Mouse (Mus musculus) liver, embryonic 13.5 days (tissue): Measurements from ENCODE around the gene Palb2. TPM values are rescaled to one million over a fixed set of nuclear protein-coding genes. Genes with fewer than 3 reads are reported as not detected.
"Not testable (repeated sequence)": the region's sequence is repeated elsewhere in the genome, so short reads cannot be mapped to it uniquely, and the experiment has no call there.

Source experiments
- ATAC-seq: fragments of 200-750 bp; cut with Nextera tagmentation; 2 replicates; pipeline ENCODE4 v1.8.0; 2017; ENCODE audit warnings: low read depth, mild to moderate bottlenecking, moderate number of reproducible peaks, moderate library complexity
- DNase-seq: peaks from one replicate; pipeline ENCODE4 v3.0.0; 2022
- H3K27ac ChIP-seq: fragments of 300-500 bp; sonication (generic); 2 replicates; pipeline ENCODE4 v1.5.1; 2015; ENCODE audit warnings: moderate library complexity, mild to moderate bottlenecking, inconsistent platforms
- H3K27me3 ChIP-seq: fragments of 300-500 bp; sonication (generic); 2 replicates; pipeline ENCODE4 v1.6.1; 2015; ENCODE audit warnings: mild to moderate bottlenecking, inconsistent platforms
- H3K36me3 ChIP-seq: fragments of 300-500 bp; sonication (generic); 2 replicates; pipeline ENCODE4 v1.6.1; 2015; ENCODE audit warnings: mild to moderate bottlenecking, inconsistent platforms
- H3K4me1 ChIP-seq: fragments of 300-500 bp; sonication (generic); replicated peaks from 2 replicates; pipeline ENCODE4 v1.6.1; 2015; ENCODE audit warnings: inconsistent platforms
- H3K4me2 ChIP-seq: fragments of 300-500 bp; sonication (generic); 2 replicates; pipeline ENCODE4 v1.6.1; 2015; ENCODE audit warnings: inconsistent platforms, mild to moderate bottlenecking, moderate library complexity
- H3K4me3 ChIP-seq: fragments of 300-500 bp; sonication (generic); replicated peaks from 2 replicates; pipeline ENCODE4 v1.5.1; 2015; ENCODE audit warnings: mild to moderate bottlenecking, inconsistent platforms
- H3K9ac ChIP-seq: fragments of 300-500 bp; sonication (generic); 2 replicates; pipeline ENCODE4 v1.6.1; 2015; ENCODE audit warnings: mild to moderate bottlenecking, inconsistent platforms
- H3K9me3 ChIP-seq: fragments of 300-500 bp; sonication (generic); replicated peaks from 2 replicates; pipeline ENCODE4 v1.6.1; 2016; ENCODE audit warnings: inconsistent platforms
- WGBS: fragments of 180-500 bp; shearing (Covaris S2); methylation state at CpG from one replicate; pipeline ENCODE4 v1.1.7; 2015; ENCODE audit not compliant: insufficient replicate concordance; 5-methylcytosine and 5-hydroxymethylcytosine counted together
- polyA plus RNA-seq: library from polyadenylated mRNA; unstranded; fragments of >200 nt; fragmentation: Nextera tagmentation; extraction: Ambion mirVana; gene quantifications from 2 replicates; pipeline ENCODE4 v1.2.1, GENCODE M21; 2015

Gene Palb2
- polyA plus RNA-seq, 1 experiment from 2014 or later: 13.5 TPM

DNA sequence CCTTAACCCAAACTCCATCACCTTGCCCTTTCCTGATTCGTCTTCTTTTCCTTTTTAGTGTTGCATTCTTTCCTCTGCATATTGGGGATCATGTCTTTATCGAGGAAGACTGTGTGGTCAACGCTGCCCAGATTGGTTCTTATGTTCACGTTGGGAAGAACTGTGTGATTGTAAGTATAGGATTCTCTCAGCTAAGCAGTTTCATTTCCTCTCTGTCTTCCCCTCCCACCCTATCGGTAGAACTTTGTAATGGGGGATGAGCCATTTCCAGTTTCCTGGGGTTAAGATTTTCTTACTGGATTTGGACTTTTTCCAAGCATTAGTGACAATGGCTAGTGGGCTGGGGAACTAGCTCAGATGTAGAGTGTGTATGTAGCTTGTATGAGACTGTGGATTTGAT, 5.4 kb upstream of the Palb2 start:
- Histone ChIP-seq H3K9me3 (no peaks in the 10 kb centered on the region), H3K4me3 (no peak overlapping the region), H3K9ac (no peak overlapping the region), H3K4me2 (no peak overlapping the region), H3K27me3 (no peaks in the 10 kb centered on the region), H3K27ac (no peak overlapping the region), H3K36me3 (peaks cover 80% of the 10 kb centered on the region), H3K4me1 (peaks cover 8% of the 10 kb centered on the region)
- DNase-seq: no peak
- 75% methylated on average over 5 of the region's 5 CpGs for WGBS
- no peak for ATAC-seq

DNA sequence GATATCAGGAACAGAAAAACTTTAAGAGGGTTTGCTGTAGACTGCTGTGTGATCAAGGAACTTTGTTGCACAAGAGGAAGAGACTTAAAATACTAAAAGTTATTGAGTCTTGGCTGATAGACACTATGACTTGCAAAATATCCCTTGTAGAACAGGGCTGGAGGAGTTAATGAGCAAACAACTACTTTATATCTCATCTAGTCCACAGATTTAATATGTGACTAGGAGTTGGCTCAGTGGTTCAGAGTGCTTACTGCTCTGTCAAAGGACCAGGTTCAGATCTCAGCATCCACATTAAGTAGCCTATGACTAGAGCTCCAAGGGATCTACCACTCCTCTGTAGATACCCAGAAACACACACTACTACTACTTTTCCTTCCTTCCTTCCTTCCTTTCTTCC, 4.3 kb upstream of the Palb2 start:
- DNase-seq (no peak), ATAC-seq (no peak)
- H3K4me1 ChIP-seq: peaks cover 8% of the 10 kb centered on the region
- peaks cover 72% of the 10 kb centered on the region for H3K36me3 ChIP-seq
- no peak overlapping the region for H3K27ac ChIP-seq
- no peak overlapping the region for H3K9ac ChIP-seq
- no peaks in the 10 kb centered on the region for H3K9me3 ChIP-seq
- H3K4me3 ChIP-seq: no peak overlapping the region
- H3K4me2 ChIP-seq: no peak overlapping the region
- no peaks in the 10 kb centered on the region for H3K27me3 ChIP-seq

DNA sequence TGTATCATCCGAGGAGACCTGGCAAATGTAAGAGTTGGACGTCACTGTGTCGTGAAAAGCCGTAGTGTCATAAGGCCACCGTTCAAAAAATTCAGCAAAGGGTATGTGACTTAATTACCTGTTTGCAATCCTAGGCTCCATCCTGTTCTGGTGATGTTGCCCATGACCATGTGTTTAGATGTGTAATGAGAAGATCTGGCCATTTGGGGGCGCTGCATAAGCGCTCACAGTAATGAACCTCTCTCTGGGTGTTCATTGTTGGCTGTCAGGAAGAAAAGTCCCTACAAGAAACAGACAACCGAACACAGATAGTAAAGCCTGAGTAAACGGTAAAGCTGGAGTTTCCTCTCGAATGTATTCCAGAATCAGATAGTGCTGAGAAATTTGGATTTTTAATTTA, 2.3 kb upstream of the Palb2 start:
- H3K4me3 ChIP-seq: no peak overlapping the region
- no peak overlapping the region for H3K27ac ChIP-seq
- no peaks in the 10 kb centered on the region for H3K9me3 ChIP-seq
- H3K4me2 ChIP-seq: no peak overlapping the region
- H3K27me3 ChIP-seq: no peaks in the 10 kb centered on the region
- ATAC-seq: no peak
- H3K9ac ChIP-seq: no peak overlapping the region
- WGBS: 68% methylated on average over 10 of the region's 10 CpGs
- DNase-seq: peak; percentile 11
- H3K4me1 ChIP-seq: peaks cover 23% of the 10 kb centered on the region
- peaks cover 52% of the 10 kb centered on the region for H3K36me3 ChIP-seq

DNA sequence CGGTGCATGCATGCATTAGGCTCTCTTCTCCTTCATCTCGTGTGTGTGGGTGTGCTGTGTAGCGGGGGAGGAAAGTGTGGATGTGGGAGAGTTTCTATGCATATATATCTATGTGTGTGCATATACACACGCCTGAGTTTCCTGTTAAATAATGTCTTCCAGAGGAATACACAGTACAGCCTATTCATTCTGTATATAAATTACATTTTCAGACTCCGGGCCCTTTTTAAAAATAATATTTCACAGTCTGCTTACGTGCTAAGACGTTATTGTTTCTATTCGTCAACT, 497 bp upstream of the Palb2 start:
- DNase-seq: no peak
- Histone ChIP-seq H3K4me1 (peaks cover 24% of the 10 kb centered on the region), H3K27ac (peak overlapping the region; percentile 84), H3K27me3 (no peaks in the 10 kb centered on the region), H3K9me3 (no peaks in the 10 kb centered on the region), H3K9ac (peak overlapping the region; percentile 87), H3K4me2 (peak overlapping the region; percentile 70), H3K4me3 (peak overlapping the region; percentile 87), H3K36me3 (peaks cover 49% of the 10 kb centered on the region)
- no peak; the same call in 1 of the 2 replicates for ATAC-seq
- 11% methylated on average over 8 of the region's 8 CpGs for WGBS

DNA sequence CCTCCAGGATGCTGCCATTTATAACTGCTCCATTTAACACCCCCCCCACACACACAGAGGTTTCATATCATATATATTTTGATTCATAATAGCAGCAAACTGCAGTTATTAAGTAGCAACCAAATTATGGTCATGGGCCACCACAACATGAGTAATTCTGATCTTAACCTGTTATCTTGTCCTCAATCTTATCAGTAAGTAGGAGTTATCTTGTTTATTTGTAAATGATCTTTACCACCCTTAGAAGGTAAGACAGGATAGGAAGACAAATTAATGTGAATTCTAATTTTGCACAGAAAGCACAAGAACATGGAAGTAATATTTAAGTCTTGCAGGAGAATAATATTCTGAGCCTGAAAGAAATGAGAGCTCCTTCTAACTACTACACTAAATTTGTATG, 951 bp downstream of the Palb2 start:
- H3K4me1 ChIP-seq: peaks cover 24% of the 10 kb centered on the region
- peak overlapping the region; percentile 86; the same call in 1 of the 2 replicates for H3K27ac ChIP-seq
- peak overlapping the region; percentile 87 for H3K4me3 ChIP-seq
- H3K9ac ChIP-seq: peak overlapping the region; percentile 92
- DNase-seq (no peak), ATAC-seq (no peak)
- peaks cover 51% of the 10 kb centered on the region for H3K36me3 ChIP-seq
- no peaks in the 10 kb centered on the region for H3K27me3 ChIP-seq
- peak overlapping the region; percentile 80 for H3K4me2 ChIP-seq
- H3K9me3 ChIP-seq: no peaks in the 10 kb centered on the region

DNA sequence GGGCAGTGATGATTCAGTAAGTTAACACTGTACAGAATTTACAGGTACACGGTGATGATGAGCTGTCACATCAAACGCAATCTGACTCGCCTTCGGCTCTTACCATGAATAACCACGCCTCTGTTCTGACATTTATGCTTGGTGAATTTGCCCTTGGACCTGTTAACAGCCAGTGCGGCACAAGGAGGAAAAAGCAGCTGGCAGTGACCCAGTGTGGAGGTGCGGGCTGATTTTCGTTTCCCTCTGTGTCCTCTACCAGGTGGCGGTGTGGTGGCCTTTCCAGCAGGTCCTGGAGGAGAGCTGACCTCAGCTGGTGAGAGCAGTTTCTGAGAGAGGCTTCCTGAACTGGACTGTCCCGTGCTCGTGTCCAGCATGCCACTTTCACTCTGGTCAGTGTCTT, 5.8 kb downstream of the Palb2 start:
- Histone ChIP-seq H3K27me3 (no peaks in the 10 kb centered on the region), H3K27ac (no peak overlapping the region), H3K4me3 (no peak overlapping the region), H3K4me1 (peaks cover 16% of the 10 kb centered on the region), H3K4me2 (no peak overlapping the region), H3K9me3 (no peaks in the 10 kb centered on the region), H3K9ac (no peak overlapping the region), H3K36me3 (peaks cover 76% of the 10 kb centered on the region)
- no peak for DNase-seq
- 88% methylated on average over 11 of the region's 11 CpGs for WGBS
- ATAC-seq: no peak

DNA sequence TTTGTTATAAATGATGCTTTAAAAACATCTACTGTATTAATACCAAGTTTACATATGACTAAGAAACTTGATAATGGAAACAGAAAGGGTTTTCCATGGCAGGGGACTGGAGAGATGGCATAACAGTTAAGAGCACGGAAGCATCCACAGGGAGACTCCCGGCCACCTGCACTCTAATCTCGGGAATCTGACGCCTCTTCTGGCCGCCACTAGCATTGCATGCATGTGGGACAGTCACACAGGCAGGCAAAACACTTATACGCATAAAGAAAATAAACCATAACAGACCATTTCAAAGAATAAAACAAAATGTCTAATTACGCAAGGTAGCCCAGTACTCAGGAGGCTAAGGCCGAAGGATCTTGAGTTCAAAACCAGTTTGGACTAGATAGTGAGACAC, 7.1 kb downstream of the Palb2 start:
- H3K27me3 ChIP-seq: no peaks in the 10 kb centered on the region
- H3K9me3 ChIP-seq: no peaks in the 10 kb centered on the region
- peaks cover 5% of the 10 kb centered on the region for H3K4me1 ChIP-seq
- H3K27ac ChIP-seq: no peak overlapping the region
- H3K9ac ChIP-seq: no peak overlapping the region
- ATAC-seq (no peak), DNase-seq (no peak)
- H3K36me3 ChIP-seq: peaks cover 87% of the 10 kb centered on the region
- H3K4me3 ChIP-seq: no peak overlapping the region
- H3K4me2 ChIP-seq: no peak overlapping the region
- WGBS: 82% methylated on average over 8 of the region's 8 CpGs

DNA sequence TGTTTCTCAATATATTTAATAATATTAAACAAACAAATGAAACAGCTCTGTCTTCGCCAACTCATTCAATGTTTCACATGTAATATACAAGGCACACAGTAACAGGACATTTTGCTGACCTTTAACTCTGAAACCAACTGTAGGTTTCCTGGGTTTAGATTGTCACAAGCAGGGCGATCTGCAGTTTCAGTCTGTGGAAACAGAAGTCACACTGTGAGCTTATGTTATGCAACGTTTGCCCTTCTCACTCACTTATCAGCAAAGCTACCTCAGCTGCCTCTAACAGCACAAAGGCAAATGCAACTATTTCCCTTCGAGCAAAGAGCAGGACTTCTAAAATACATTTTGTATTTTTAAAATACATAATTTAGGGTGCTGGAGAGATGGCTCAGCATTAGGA, 9.3 kb downstream of the Palb2 start:
- H3K4me2 ChIP-seq: no peak overlapping the region
- H3K9ac ChIP-seq: no peak overlapping the region
- DNase-seq (no peak), ATAC-seq (no peak)
- no peak overlapping the region for H3K4me3 ChIP-seq
- H3K27ac ChIP-seq: no peak overlapping the region
- no peaks in the 10 kb centered on the region; the same call in none of the 2 replicates for H3K4me1 ChIP-seq
- 68% methylated on average over 4 of the region's 4 CpGs for WGBS
- H3K9me3 ChIP-seq: no peaks in the 10 kb centered on the region
- H3K27me3 ChIP-seq: no peaks in the 10 kb centered on the region
- peaks cover 90% of the 10 kb centered on the region for H3K36me3 ChIP-seq

DNA sequence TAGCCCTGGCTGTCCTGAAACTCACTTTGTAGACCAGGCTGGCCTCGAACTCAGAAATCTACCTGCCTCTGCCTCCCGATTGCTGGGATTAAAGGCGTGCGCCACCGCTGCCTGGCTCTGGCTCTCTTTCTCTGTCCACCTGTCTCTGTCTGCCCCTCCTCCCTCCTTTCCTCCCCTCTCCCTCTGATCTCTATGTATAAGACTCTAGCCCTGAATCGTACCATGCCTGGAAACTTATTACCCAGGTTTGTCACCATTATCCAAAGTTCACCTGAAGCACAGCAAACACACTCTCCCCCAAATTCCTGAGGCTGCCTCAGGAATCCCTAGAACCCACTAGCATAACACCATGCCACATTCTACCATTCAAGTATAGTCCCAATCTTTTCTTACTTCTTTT, 24.6 kb downstream of the Palb2 start:
- Histone ChIP-seq H3K27me3 (no peaks in the 10 kb centered on the region), H3K36me3 (peaks cover 58% of the 10 kb centered on the region), H3K4me3 (no peak overlapping the region), H3K4me1 (peaks cover 4% of the 10 kb centered on the region), H3K27ac (no peak overlapping the region), H3K9me3 (no peaks in the 10 kb centered on the region), H3K9ac (no peak overlapping the region), H3K4me2 (no peak overlapping the region)
- ATAC-seq: no peak
- 86% methylated on average over 6 of the region's 6 CpGs for WGBS
- DNase-seq: no peak

DNA sequence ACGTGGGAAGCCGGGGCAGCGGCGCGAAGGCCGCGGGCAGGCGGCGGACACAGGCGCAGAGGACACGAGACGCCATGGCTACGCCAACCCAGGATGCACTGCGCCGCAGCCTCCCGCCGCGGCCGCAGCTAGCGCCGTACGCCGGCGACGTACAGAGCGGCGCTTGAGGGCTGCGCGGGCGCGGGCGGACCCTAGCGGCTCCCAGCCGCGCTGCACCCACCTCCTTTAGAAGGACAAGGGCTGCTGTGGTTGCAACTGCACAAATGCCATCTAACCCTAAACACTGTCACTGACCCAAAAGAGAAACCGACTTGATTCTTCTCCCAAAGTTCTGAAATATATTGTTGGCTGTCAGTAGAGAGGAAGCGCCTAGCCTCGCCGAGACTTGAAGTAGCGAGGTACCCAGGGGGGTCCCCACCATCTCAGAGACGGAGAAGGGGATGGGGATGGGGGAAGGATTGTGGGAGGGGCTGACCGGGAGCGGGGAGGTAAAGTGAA, 31.0 kb downstream of the Palb2 start, which contains the start of gene Ndufab1:
Gene Ndufab1 (minus strand): TSS at position 140 of the 498 bp plus-strand sequence.
- peak; percentile 85 for DNase-seq
- peaks cover 41% of the 10 kb centered on the region for H3K4me1 ChIP-seq
- H3K27me3 ChIP-seq: no peaks in the 10 kb centered on the region
- H3K4me3 ChIP-seq: peak within 1 kb of the TSS; percentile 71
- peak; percentile 99 for ATAC-seq
- H3K36me3 ChIP-seq: peaks cover 25% of the 10 kb centered on the region
- H3K9me3 ChIP-seq: no peaks in the 10 kb centered on the region
- H3K9ac ChIP-seq: peak within 1 kb of the TSS; percentile 82
- under 1% methylated on average over 42 of the region's 43 CpGs for WGBS
- peak within 1 kb of the TSS; percentile 90 for H3K4me2 ChIP-seq
- peak within 1 kb of the TSS; percentile 71 for H3K27ac ChIP-seq

DNA sequence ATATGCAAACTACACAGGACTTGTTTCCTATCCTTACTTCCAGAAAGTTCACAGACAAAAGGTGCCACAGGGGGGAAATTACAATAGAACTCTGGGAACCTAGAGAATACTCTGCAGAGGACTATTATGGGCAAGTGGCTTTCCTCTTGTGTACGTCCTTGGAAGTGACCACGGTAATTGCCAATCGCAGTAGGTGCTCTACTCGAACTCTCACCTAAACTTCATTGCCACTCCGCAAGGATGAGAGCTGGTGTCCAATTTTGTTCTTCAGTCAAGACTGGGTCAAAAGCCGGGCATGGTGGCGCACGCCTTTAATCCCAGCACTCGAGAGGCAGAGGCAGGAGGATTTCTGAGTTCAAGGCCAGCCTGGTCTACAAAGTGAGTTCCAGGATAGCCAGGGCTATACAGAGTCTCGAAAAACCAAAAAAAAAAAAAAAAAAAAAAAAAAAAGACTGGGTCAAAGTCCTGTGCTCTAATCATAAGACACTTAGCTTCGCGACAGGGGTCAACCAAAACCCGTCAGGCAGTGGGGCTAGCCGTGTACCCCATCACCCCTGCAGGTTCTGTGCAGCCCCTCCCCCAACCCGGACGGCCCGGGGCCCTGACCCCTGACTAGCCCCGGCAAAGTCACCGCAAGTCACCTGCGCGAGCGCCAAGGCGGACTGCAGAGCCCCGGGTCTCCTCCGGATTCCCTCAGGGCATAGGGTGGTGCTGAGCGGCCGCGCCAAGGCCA, 31.6 kb downstream of the Palb2 start:
- Histone ChIP-seq H3K27ac (peak overlapping the region; percentile 71), H3K36me3 (peaks cover 28% of the 10 kb centered on the region), H3K4me1 (peaks cover 41% of the 10 kb centered on the region), H3K4me3 (peak overlapping the region; percentile 71), H3K9ac (peak overlapping the region; percentile 82), H3K4me2 (peak overlapping the region; percentile 90)
- ATAC-seq: peak; percentile 70
- not testable (repeated sequence) for H3K9me3 ChIP-seq, H3K27me3 ChIP-seq, DNase-seq
- 3% methylated on average over 24 of the region's 28 CpGs for WGBS

DNA sequence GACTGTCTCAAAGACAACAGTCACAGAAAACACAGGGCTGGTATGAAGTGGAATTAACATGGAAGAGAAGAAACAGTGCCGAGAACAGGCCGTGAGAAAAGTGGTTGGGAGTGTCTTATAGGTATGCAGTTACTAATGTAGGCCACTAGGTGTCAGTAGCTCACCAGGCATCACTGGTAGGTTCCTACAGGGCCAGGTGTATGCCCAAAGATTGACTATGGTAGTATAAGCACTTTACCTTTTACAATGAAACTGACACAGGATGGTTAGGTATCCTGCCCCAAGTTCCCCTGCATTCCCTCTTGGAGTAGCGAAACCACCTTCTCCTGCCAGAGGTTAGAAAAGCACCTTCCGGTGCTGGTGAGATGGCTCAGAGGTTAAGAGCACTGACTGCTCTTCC, 33.6 kb downstream of the Palb2 start:
- WGBS: 56% methylated on average over 4 of the region's 4 CpGs
- no peak for ATAC-seq
- Histone ChIP-seq H3K27me3 (no peaks in the 10 kb centered on the region), H3K4me1 (peaks cover 41% of the 10 kb centered on the region), H3K36me3 (peaks cover 47% of the 10 kb centered on the region), H3K4me2 (no peak overlapping the region), H3K9me3 (no peaks in the 10 kb centered on the region), H3K4me3 (no peak overlapping the region), H3K9ac (no peak overlapping the region), H3K27ac (no peak overlapping the region)
- peak; percentile 45 for DNase-seq
